Mouse (Mus musculus) G1E-ER4 (cell line): ENCODE data around the gene Arsb. TPM values are rescaled to one million over a fixed set of nuclear protein-coding genes. Genes with fewer than 3 reads are reported as not detected.

Source experiments
- GATA1 ChIP-seq: IDR thresholded peaks from one replicate; pipeline ENCODE4 v1.8.0; 2012; ENCODE audit warnings: low read length, inconsistent platforms
- polyA plus RNA-seq: library from polyadenylated mRNA; stranded (reverse); fragments of >175 nt; gene quantifications from 2 replicates; pipeline ENCODE4 v1.2.3, GENCODE M21; 2012

Arsb gene
- polyA plus RNA-seq, 1 experiment = not detected

- TF ChIP-seq GATA1 = no peak
Measured at GRCm38 (mm10) chr13:93990841-93991240, 219.4 kb downstream of the Arsb start.

- no peak for TF ChIP-seq GATA1
Measured at GRCm38 (mm10) chr13:93992342-93992882, 221.0 kb downstream of the Arsb start.

Other genes with a start within 250 kb of the Arsb start
- gene Bhmt, start 133.7 kb upstream of the Arsb start, polyA plus RNA-seq = not detected in 2 replicates
- gene Bhmt2, start 97.3 kb upstream of the Arsb start, polyA plus RNA-seq = not detected in 2 replicates
- not detected in 2 replicates for gene Dmgdh, start 97.2 kb upstream of the Arsb start, polyA plus RNA-seq